Mouse (Mus musculus) frontal cortex, postnatal 10 days (tissue): ENCODE results near the gene Ccnd1.
"Not testable (repeated sequence)": the region's sequence is repeated elsewhere in the genome, so short reads cannot be mapped to it uniquely, and the experiment has no call there.

Experiments used
- DNase-seq, 2 experiments: peaks; one replicate each; pipeline ENCODE4 v3.0.0; 2022; ENCODE audit warnings: low spot score in 2 of 2, mixed read lengths in 1 of 2

Gene Ccnd1

DNA sequence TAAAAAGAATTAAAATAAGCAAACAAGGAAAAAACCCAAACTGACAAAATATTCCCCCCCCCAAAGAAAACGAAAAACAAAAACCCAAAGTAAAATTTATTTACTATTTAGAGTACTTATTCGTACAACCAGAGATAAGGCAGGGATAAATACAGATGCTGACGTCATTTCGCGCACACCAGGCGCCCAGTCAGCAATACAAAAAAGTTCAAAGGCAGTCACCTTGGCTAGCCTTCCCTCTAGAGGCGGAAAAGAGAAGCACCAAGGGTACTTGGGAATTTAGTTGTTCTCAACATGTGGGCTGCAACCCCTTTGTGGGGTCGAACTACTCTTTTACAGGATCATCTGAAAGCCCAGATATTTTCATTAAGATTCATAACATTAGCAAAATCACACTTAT lies 31.9 kb downstream of the Ccnd1 start:
- DNase-seq, result no peak

DNA sequence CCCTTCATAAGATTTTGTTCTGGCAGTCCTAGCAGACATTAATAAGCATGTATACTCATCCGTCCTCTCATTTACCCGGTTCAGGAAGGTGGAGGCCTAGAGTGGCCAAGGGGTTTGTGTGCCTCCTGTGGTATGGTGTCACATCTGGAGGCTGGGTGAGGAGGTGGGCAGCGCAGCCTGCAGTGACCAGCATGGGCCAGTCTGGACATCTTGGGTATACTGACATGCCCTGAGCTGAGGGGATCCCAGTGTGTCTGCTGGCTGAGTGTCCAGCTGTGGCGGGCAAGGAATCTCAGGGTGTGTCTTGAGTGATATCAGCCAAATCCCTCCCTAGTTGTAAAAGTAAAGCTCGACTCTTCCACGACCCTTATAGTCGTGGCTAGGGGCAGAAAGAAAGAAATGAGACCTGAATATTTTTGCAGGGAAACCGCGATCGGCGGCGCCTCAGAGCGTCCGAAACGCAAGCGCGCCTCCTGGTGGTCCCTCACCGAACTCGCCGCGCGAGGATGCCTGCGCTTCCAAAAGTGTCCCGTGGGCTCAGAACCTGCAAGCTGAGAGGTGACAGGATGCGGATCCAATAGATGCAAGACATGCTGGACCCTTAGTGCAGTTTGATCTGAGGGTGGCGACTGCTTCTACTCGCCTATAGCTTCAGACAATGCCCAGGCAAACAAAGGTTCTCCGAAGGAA lies 32.9 kb downstream of the Ccnd1 start:
- peak in 1 of 2 experiments; percentile 61 for DNase-seq

DNA sequence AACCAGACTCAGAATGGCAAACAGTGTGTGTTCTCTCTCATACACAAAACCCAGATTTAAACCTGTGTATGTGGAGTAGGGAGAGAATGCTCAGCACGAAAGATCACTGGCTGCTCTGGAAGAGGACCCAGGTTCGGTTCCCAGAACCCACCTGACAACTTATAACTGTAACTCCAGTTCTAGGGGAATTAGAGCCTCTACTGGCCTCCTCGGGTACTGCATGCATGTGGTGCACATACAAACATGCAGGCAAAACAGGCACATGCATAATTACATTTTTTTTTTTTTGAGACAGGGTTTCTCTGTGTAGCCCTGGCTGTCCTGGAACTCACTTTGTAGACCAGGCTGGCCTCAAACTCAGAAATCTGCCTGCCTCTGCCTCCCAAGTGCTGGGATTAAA lies 34.2 kb downstream of the Ccnd1 start:
- DNase-seq, result not testable (repeated sequence)

DNA sequence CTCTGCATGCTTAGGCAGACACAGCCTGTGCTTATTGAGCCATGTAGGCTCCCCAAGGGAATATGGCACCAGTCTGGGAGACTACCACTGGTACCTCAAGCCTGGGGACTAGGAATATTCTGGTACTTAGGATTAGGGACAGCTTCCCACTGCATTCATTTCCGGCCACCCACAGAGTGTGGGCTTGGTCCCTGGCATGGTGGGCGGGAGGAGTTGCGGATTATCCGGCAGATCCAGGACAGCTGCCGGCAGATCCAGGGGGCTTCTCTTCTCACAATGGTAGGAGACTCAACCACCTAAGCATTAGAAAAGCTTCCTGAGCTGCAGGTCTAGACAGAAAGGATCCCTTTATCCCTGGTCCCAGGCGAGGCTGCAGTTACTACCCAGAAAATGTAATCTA lies 41.2 kb downstream of the Ccnd1 start:
- no peak for DNase-seq

DNA sequence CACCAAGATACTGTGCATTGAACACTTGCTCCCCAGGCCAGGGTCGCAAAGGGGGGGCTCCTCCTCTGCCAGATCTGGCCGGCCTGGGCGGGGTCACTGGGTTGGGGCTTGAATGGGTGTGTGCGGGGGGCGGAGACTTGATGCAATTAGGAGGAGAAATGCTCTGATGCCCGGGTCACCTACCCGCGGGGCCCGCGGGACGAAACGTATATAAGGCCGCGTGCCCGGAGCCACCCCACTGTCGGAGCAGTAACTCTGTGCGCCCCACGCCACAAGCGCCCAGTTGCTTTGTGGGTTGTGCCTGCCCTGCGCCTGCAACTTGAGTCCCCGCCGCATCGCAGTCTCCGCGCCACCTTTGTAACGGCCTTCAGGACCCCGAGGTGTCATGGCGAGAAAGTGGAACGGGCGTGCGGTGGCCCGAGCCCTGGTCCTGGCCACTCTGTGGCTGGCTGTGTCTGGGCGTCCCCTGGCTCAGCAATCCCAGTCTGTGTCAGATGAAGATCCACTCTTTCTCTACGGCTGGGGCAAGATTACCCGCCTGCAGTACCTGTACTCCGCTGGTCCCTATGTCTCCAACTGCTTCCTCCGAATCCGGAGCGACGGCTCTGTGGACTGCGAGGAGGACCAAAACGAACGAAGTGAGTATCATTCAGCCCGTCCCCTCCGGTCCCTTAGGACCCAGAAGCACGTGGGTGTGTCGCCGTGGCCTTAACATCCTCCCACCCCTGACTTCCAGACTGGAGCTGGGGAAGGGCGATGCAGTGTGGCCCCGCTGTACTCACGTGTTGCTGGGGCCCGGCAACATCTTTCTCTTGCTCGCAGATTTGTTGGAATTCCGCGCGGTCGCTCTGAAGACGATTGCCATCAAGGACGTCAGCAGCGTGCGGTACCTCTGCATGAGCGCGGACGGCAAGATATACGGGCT lies 43.2 kb downstream of the Ccnd1 start, which contains the start of gene Fgf15:
TSS of gene Fgf15 (plus strand) at position 238 of the 925 bp plus-strand sequence.
- no peak for DNase-seq

DNA sequence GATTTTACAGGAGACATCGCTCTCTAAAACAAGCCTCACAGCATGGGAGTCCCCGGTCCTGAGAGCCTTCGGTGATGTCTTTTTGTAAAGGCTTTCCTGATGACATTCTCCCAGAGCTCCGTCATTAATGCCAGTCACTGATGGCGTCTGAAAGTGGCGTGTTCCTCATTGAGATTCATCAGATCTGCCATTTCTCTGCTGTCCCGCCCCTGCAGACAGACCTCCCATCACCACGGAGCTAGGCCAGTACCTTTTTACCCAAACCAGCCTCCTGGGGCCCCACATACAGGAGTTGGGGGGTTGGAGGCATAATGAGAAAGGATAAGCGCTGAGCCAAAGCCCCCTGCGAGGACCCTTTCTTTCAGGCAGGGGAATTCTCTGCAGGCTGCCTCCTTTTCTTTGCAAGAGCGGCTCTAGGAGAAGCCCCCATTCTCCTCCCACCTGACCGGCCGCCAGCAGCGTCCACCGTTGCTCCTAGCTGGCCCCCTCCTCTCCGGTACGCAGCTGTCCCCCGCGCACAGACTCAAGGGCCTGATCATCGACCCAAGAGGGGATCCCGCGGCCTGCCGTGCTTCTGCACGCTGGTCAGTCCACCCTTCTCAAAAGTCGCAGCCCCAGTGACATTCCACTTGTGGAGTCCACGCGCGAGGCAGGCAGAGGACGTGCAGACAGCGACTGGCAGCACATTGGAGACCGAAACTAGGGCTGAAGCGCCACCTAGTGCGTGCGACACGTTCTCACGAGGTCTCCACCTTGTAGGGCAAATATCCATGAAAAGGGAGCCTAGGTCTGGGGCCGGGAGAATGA lies 44.2 kb downstream of the Ccnd1 start:
- peak in 1 of 2 experiments; percentile 68 for DNase-seq

DNA sequence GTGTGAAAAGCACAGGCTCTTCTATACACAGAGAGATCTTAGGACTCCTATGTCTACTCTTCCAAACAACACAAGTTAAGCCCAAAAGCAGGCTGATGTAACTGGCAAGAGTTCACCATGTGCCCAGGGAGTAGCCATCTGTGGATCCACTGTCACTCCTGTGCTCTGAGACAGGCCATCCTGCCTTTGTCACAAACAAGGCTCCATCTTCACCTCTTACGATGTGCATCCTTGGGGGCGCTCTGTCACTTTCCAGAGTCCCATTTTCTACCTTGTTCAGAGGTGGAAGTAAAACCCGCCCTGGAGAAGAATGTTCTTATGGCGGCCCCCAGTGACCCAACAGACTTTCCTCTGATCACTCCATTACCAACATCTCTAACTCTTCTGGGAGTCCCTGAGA lies 45.0 kb downstream of the Ccnd1 start:
- no peak for DNase-seq

DNA sequence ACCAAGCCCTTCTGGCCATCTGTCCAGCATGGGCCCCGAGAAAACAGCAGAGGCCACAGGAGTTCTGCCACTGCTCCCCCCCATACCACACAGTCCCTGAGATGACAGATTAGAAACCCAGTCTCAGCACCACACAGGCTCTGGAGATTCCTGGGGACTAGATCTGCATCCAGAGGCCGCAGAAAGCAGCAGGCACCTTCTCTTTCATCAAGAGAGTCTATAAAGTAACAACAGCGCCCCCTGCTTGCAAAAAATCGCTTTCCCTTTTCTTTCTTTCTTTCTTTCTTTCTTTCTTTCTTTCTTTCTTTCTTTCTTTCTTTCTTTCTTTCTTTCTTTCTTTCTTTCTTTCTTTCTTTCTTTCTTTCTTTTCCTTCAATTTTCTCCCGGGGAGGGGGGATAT lies 45.5 kb downstream of the Ccnd1 start:
- DNase-seq, result no peak

DNA sequence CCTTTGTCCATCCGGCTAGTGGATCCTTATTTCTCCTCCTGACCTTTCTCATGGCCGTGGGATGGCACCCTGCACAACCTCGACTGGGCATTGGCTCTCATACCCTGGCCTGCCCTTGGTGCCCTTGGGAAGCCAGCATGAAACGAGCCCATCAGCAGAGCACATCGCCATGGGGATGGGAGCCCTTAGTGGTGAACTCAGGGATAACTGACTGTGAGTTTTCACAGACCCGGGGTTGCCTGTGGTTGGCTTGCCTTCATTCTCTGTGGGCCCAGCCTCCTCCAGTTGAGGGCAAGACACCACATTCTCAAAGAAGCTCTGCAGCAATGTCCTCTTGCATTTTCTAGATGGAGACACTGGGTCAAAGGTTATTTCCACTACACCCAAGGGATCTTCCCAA lies 47.4 kb downstream of the Ccnd1 start:
- DNase-seq, result no peak

DNA sequence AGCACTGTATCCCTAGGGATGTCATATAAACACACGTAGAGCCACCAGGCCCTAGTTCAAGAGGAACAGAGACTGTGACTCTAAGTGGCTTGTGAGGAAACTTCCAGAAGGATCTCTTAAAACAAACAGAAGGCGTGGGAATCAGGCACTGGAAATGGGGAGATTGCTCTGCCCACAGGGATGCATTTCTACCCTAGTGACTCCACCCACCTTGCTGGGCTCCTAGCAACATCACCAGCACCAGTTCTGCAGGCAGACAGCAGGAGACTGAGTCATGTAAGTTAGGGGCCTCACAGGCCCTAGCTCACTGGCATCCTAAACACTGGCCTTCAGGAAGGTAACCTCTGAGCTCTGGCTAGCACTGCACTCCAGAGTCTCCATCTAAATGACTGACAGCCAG lies 47.9 kb downstream of the Ccnd1 start:
- no peak for DNase-seq

DNA sequence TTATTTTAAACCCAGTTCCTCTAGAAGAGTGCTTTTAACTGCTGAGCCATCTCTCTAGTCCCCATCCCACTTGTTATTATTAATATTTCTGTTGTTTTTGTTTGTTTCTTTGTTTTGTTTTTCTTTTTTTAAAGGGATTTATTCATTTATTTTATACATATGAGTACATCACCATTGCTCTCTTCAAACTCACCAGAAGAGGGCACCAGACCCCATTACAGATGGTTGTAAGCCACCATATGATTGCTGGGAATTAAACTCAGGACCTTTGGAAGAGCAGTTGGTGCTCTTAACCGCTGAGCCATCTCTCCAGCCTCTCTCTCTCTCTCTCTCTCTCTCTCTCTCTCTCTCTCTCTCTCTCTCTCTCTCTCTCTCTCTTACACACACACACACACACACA lies 49.1 kb downstream of the Ccnd1 start:
- DNase-seq, result not testable (repeated sequence)

DNA sequence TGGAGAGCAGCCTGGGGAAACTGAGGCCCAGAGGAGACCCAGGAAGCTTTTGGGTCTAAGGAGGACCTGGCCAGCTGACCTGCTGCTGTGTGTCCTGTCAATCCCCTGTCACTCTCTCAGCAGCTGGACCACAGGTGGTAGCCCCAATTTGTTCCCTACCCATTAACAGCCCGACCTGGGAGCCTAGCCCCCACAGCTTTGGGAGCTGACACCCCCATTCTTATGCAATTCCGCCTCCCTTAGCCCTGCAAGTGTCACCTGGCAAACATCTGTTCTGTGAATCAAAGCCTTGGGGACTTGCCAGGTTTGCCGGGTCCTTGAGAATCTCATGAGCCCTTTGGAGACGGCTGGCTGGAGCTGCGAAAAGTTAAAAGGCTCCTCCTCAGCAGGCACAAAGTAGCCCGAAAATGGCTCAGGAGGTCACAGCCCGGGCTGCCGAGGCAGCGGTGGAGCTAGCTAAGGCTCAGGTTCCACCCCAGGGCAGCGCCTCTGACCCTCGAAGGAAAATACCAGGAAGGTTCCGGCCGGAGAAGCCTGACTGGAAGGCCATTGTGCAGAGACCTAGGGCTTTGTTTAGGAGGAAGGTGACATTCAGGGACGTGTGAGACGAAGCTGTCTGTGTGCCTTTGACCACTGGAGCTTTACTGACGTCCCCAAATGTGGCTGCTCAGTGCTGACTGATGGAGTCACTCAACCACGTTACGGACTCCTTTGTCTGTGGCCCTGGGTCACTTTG lies 51.0 kb downstream of the Ccnd1 start:
- DNase-seq, result no peak

DNA sequence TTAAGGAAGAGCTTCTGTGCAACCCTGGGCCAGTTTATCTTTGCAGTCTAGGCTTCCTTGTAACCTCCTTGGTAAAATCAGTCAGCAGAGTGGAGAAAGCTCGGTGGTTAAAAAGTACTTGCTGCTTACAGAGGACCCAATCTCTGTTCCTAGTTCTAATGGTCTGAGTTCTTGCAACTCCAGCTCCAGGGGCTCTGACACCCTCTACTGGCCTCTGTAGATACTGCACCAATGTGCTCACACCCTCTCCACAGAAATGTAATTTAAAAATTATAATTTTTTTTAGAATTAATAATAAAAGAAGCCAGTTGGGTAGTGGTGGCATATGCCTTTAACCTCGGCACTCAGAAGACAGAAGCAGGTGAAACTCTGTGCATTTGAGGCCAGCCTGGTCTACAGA lies 52.1 kb downstream of the Ccnd1 start:
- DNase-seq, result no peak

DNA sequence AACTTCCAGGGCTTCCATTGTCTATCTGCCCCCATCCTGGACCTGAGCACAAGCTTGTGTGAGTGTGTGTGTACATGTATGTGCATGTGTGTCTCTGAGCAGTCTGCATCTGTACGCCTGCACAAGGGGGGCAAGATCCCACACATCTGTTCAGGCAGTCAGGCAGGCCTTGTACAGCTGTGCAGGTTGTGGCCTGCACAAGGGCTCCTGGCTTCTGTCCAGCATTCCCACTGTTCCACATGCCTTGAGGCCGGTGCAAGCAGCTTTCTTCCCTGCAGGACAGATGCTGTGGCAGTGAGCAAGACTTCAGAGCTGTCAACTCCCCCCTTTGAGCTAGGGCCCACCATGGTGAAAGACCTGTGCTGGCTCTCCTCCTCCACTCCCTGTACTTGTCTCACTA lies 56.6 kb downstream of the Ccnd1 start:
- DNase-seq, result no peak
